Mouse (Mus musculus) MEL (cell line): ENCODE measurements at regions not wholly inside any gene's neighbourhood (a gene's known extent, or its start where the extent isn't known, plus 50 kb on each side); places are given as distances from the start of the nearest gene placed in this dataset.

Experiments used
- DNase-seq: peaks from one replicate; pipeline ENCODE4 v3.0.0; 2011; ENCODE audit warnings: low read depth, low spot score
- H3K27ac ChIP-seq: 2 replicates; pipeline ENCODE4 v1.5.1; 2012; ENCODE audit warnings: low read depth, mild to moderate bottlenecking, control low read depth, low read length, moderate library complexity; ENCODE audit not compliant: control insufficient read depth
- H3K27me3 ChIP-seq, 2 experiments: fragments of 150-350 bp in 1 of 2; sonication (generic) in 1 of 2; 2 replicates each; pipeline ENCODE4 v1.6.1; 2012; ENCODE audit warnings: low read length in 2 of 2, mild to moderate bottlenecking in 2 of 2, improper control_type of control experiment in 1 of 2, moderate library complexity in 1 of 2; ENCODE audit not compliant: insufficient read depth in 2 of 2, control insufficient read depth in 1 of 2
- H3K36me3 ChIP-seq, 2 experiments: 2 replicates each; pipeline ENCODE4 v1.6.1; 2012 to 2014; ENCODE audit warnings: low read length in 2 of 2, improper control_type of control experiment in 1 of 2, inconsistent platforms in 1 of 2, mild to moderate bottlenecking in 1 of 2; ENCODE audit not compliant: insufficient read depth in 2 of 2, control insufficient read depth in 1 of 2
- H3K4me1 ChIP-seq, 2 experiments: fragments of 150-350 bp in 1 of 2; sonication (generic) in 1 of 2; 2 replicates each; pipeline ENCODE4 v1.6.1; 2012; ENCODE audit warnings: low read length in 2 of 2, improper control_type of control experiment in 1 of 2, mild to moderate bottlenecking in 1 of 2; ENCODE audit not compliant: insufficient read depth in 2 of 2, control insufficient read depth in 1 of 2
- H3K4me3 ChIP-seq, 2 experiments: fragments of 150-350 bp in 1 of 2; sonication (generic) in 1 of 2; 2 replicates each; pipeline ENCODE4 v1.5.1; 2012; ENCODE audit warnings: low read depth in 2 of 2, low read length in 2 of 2, mild to moderate bottlenecking in 2 of 2, moderate library complexity in 2 of 2, control low read depth in 1 of 2, improper control_type of control experiment in 1 of 2; ENCODE audit not compliant: control insufficient read depth in 1 of 2, insufficient read depth in 1 of 2
- H3K79me2 ChIP-seq: 2 replicates; pipeline ENCODE4 v1.6.1; 2012; ENCODE audit warnings: mild to moderate bottlenecking, low read length, moderate library complexity; ENCODE audit not compliant: control insufficient read depth, poor library complexity, insufficient read depth
- H3K9ac ChIP-seq: 2 replicates; pipeline ENCODE4 v1.6.1; 2012; ENCODE audit warnings: low read depth, mild to moderate bottlenecking, control low read depth, low read length, moderate library complexity; ENCODE audit not compliant: control insufficient read depth, poor library complexity, severe bottlenecking
- H3K9me3 ChIP-seq: fragments of 150-350 bp; sonication (generic); replicated peaks from 2 replicates; pipeline ENCODE4 v1.6.1; 2012; ENCODE audit warnings: mild to moderate bottlenecking, low read length, improper control_type of control experiment, moderate library complexity; ENCODE audit not compliant: insufficient read depth
- ELF1 ChIP-seq: IDR thresholded peaks from 2 replicates; pipeline ENCODE4 v1.6.1; 2014; ENCODE audit warnings: low read depth, mild to moderate bottlenecking, inconsistent platforms, low read length, improper control_type of control experiment, moderate library complexity
- ETS1 ChIP-seq: IDR thresholded peaks from 2 replicates; pipeline ENCODE4 v1.6.1; 2012; ENCODE audit warnings: low read depth, mild to moderate bottlenecking, inconsistent platforms, low read length, improper control_type of control experiment, moderate library complexity
- GABPA ChIP-seq: IDR thresholded peaks from 2 replicates; pipeline ENCODE4 v1.6.1; 2012; ENCODE audit warnings: low read depth, mild to moderate bottlenecking, inconsistent platforms, low read length, improper control_type of control experiment, moderate library complexity
- GATA1 ChIP-seq: IDR thresholded peaks from 2 replicates; pipeline ENCODE4 v1.6.1; 2011; ENCODE audit warnings: low read depth, low read length, improper control_type of control experiment
- HCFC1 ChIP-seq: IDR thresholded peaks from 2 replicates; pipeline ENCODE4 v1.6.1; 2012; ENCODE audit warnings: low read depth, mild to moderate bottlenecking, inconsistent platforms, low read length, improper control_type of control experiment, moderate library complexity
- JUND ChIP-seq: IDR thresholded peaks from 2 replicates; pipeline ENCODE4 v1.6.1; 2011; ENCODE audit warnings: low read depth, mild to moderate bottlenecking, improper control_type of control experiment, low read length
- KAT2A ChIP-seq: conservative IDR thresholded peaks from 2 replicates; pipeline ENCODE4 v1.6.1; 2012; ENCODE audit warnings: low read depth, low read length, improper control_type of control experiment, inconsistent platforms
- MEF2A ChIP-seq: IDR thresholded peaks from 2 replicates; pipeline ENCODE4 v1.6.1; 2014; ENCODE audit warnings: low read depth, mild to moderate bottlenecking, inconsistent platforms, low read length, improper control_type of control experiment; ENCODE audit not compliant: poor library complexity, insufficient replicate concordance, severe bottlenecking; ENCODE audit errors: extremely low read depth
- MXI1 ChIP-seq: IDR thresholded peaks from 2 replicates; pipeline ENCODE4 v1.6.1; 2011; ENCODE audit warnings: mild to moderate bottlenecking, low read depth, low read length, improper control_type of control experiment
- MYB ChIP-seq: IDR thresholded peaks from 2 replicates; pipeline ENCODE4 v1.6.1; 2011; ENCODE audit warnings: mild to moderate bottlenecking, low read depth, low read length, improper control_type of control experiment
- NELFE ChIP-seq: IDR thresholded peaks from 2 replicates; pipeline ENCODE4 v1.6.1; 2011; ENCODE audit warnings: low read depth, low read length, improper control_type of control experiment
- NRF1 ChIP-seq: IDR thresholded peaks from 2 replicates; pipeline ENCODE4 v1.6.1; 2014; ENCODE audit warnings: low read depth, mild to moderate bottlenecking, inconsistent platforms, low read length, improper control_type of control experiment, moderate library complexity; ENCODE audit not compliant: poor library complexity, insufficient read depth, severe bottlenecking
- POLR2AphosphoS2 ChIP-seq: IDR thresholded peaks from 2 replicates; pipeline ENCODE4 v1.6.1; 2011; ENCODE audit warnings: low read length, improper control_type of control experiment
- POLR2AphosphoS5 ChIP-seq: IDR thresholded peaks from 2 replicates; pipeline ENCODE4 v1.6.1; 2012; ENCODE audit warnings: low read depth, borderline replicate concordance, mild to moderate bottlenecking, inconsistent platforms, low read length, moderate library complexity, mixed read lengths
- RCOR1 ChIP-seq: IDR thresholded peaks from 2 replicates; pipeline ENCODE4 v1.6.1; 2012; ENCODE audit warnings: low read depth, mild to moderate bottlenecking, inconsistent platforms, low read length, improper control_type of control experiment
- SMC3 ChIP-seq: IDR thresholded peaks from 2 replicates; pipeline ENCODE4 v1.6.1; 2011; ENCODE audit warnings: low read depth, low read length, improper control_type of control experiment
- TBP ChIP-seq: IDR thresholded peaks from 2 replicates; pipeline ENCODE4 v1.8.0; 2011; ENCODE audit warnings: low read depth, low read length, improper control_type of control experiment
- TCF12 ChIP-seq: IDR thresholded peaks from 2 replicates; pipeline ENCODE4 v1.6.1; 2014; ENCODE audit warnings: low read depth, mild to moderate bottlenecking, inconsistent platforms, low read length, improper control_type of control experiment, moderate library complexity
- USF1 ChIP-seq: IDR thresholded peaks from 2 replicates; pipeline ENCODE4 v1.6.1; 2014; ENCODE audit warnings: low read depth, mild to moderate bottlenecking, inconsistent platforms, low read length, improper control_type of control experiment, moderate library complexity
- USF2 ChIP-seq, 2 experiments: IDR thresholded peaks; 2 replicates each; pipeline ENCODE4 v1.6.1; 2011 to 2012; ENCODE audit warnings: improper control_type of control experiment in 2 of 2, low read length in 2 of 2, borderline replicate concordance in 1 of 2, inconsistent platforms in 1 of 2, low read depth in 1 of 2, mild to moderate bottlenecking in 1 of 2; ENCODE audit not compliant: insufficient read depth in 1 of 2
- ZMIZ1 ChIP-seq: IDR thresholded peaks from 2 replicates; pipeline ENCODE4 v1.6.1; 2012; ENCODE audit warnings: low read depth, mild to moderate bottlenecking, inconsistent platforms, low read length, improper control_type of control experiment, moderate library complexity

DNA sequence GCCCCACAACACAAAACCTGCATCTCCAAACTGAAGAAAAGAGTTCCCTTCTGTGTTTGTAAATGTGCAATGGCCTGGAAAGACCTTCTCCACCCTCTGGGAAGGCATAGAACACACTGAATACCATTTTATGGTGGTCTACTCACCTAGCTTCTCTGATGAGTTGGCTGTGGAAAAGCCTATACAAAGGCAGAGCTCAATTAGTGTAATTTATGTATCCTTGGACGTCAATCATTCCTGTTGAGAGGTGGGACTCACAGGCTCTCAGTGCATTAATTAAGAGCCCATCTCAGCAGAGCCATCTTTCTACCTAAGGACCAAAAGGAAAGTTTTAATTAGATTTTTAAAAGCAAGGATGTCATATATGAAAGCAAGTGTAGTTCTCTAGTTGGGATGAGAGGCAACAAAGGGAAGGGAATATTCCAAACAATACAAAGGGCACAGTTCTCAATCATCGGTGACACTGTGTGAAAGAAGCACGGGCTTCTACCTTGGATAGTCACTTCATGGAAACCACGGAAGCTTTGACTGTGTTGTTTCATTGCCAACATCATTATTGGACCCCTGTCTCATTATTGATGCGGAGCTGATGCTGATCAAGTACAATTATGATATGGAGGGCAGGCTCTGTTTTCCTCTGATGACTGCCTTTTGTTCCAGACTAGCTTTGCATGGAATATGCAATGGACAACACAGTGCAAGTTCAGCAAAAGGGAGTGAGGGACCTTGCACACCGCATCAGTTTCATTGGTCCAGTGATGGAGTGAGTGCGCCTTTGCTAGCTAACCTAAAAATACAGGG lies 392.5 kb upstream of the Tenm3 start:
- no peak for DNase-seq
- Histone ChIP-seq H3K79me2 (no peaks in the 10 kb centered on the region), H3K9ac (no peak overlapping the region), H3K4me1 (no peaks in the 10 kb centered on the region), H3K9me3 (no peaks in the 10 kb centered on the region), H3K4me3 (no peak overlapping the region), H3K36me3 (no peaks in the 10 kb centered on the region), H3K27me3 (no peaks in the 10 kb centered on the region), H3K27ac (no peak overlapping the region)
- no peak for TF ChIP-seq NRF1
- TF ChIP-seq SMC3: no peak
- no peak for TF ChIP-seq ETS1
- TF ChIP-seq RCOR1: no peak
- TF ChIP-seq TCF12: no peak
- no peak for TF ChIP-seq POLR2AphosphoS5
- TF ChIP-seq KAT2A: no peak
- no peak for TF ChIP-seq MYB
- TF ChIP-seq, all 39 proteins: peak for 0

DNA sequence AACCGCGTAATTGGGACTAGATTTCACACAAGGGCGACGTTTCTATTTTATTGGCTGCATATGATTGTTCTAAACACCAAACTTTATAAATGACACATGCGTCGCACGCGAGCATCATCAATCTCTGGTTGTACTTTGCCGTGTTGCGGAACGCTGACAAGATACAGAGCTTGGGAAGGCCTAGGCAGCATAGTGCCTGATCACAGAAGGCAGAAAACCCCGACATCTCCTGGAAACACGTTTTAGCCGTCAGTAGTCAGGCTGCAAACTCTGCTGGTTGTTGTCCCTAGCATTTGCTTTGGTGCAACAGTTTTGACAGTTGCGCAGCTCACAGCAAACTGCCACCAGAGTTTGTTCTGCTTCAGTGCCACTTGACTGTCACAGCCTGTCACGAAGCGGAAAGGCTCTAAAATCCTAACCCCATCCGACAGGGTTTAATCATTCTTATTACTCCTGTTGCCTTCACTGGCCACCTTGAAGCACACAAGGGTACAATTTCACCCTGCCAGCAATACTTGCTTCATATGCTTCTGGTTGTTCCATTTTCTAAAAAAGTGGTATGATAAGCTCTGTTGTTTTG lies 380.2 kb upstream of the Tenm3 start:
- no peaks in the 10 kb centered on the region for H3K4me1 ChIP-seq
- TF ChIP-seq MXI1 (no peak), KAT2A (no peak), ZMIZ1 (no peak), GATA1 (no peak), ELF1 (no peak), GABPA (no peak), MEF2A (no peak), POLR2AphosphoS2 (no peak), JUND (no peak), HCFC1 (no peak), NELFE (no peak), SMC3 (no peak), NRF1 (no peak), USF1 (no peak), TBP (no peak), RCOR1 (no peak), USF2 (IDR thresholded peaks at IDR 0.05; ENCODE audit: borderline replicate concordance in 1 of 2, insufficient read depth in 1 of 2, low read depth in 1 of 2, low read length in 2 of 2) (no peak)

More for the DNA sequence above, 380.2 kb upstream of the Tenm3 start:
- no peaks in the 10 kb centered on the region for H3K27me3 ChIP-seq
- H3K4me3 ChIP-seq: no peak overlapping the region
- H3K9ac ChIP-seq: no peak overlapping the region
- DNase-seq: no peak
- no peaks in the 10 kb centered on the region for H3K36me3 ChIP-seq
- H3K27ac ChIP-seq: no peak overlapping the region
- no peaks in the 10 kb centered on the region for H3K9me3 ChIP-seq
- H3K79me2 ChIP-seq: no peaks in the 10 kb centered on the region
